Mouse (Mus musculus) lung, postnatal 36 days (tissue): Measurements from ENCODE around the gene Gm37240.
"Not testable (repeated sequence)": the region's sequence is repeated elsewhere in the genome, so short reads cannot be mapped to it uniquely, and the experiment has no call there.

ENCODE experiments used
- DNase-seq: peaks from one replicate; pipeline ENCODE4 v3.0.0; 2022; ENCODE audit warnings: mixed read lengths

Gm37240 gene

GRCm38 (mm10) chr3:85887239-85887827, at the start of gene Gm37240, which contains the start of gene Glt28d2:
Gm37240 (minus strand) TSS chr3:85887518.
Glt28d2 (minus strand) TSS chr3:85887516.
- DNase-seq, result peak; percentile 93

- DNase-seq, result no peak
Measured at GRCm38 (mm10) chr3:85933586-85933985, 46.3 kb upstream of the Gm37240 start.

GRCm38 (mm10) chr3:85931859-85932258, 44.5 kb upstream of the Gm37240 start:
- DNase-seq, result no peak

- DNase-seq, result no peak
Measured at GRCm38 (mm10) chr3:85930671-85931255, 43.4 kb upstream of the Gm37240 start.

- peak; percentile 28 for DNase-seq
Measured at GRCm38 (mm10) chr3:85929711-85930110, 42.4 kb upstream of the Gm37240 start.

- no peak for DNase-seq
Measured at GRCm38 (mm10) chr3:85928140-85928611, 40.9 kb upstream of the Gm37240 start.

GRCm38 (mm10) chr3:85927296-85927695, 40.0 kb upstream of the Gm37240 start:
- no peak for DNase-seq

- DNase-seq, result peak; percentile 89
Measured at GRCm38 (mm10) chr3:85923954-85924945, 36.9 kb upstream of the Gm37240 start.

- no peak for DNase-seq
Measured at GRCm38 (mm10) chr3:85923343-85923742, 36.0 kb upstream of the Gm37240 start.

GRCm38 (mm10) chr3:85922331-85922730, 35.0 kb upstream of the Gm37240 start:
- peak; percentile 80 for DNase-seq

GRCm38 (mm10) chr3:85920671-85921070, 33.4 kb upstream of the Gm37240 start:
- not testable (repeated sequence) for DNase-seq

GRCm38 (mm10) chr3:85917600-85917999, 30.3 kb upstream of the Gm37240 start:
- DNase-seq, result peak; percentile 56

GRCm38 (mm10) chr3:85914806-85915205, 27.5 kb upstream of the Gm37240 start:
- DNase-seq, result no peak

- no peak for DNase-seq
Measured at GRCm38 (mm10) chr3:85907136-85907535, 19.8 kb upstream of the Gm37240 start.

- DNase-seq, result no peak
Measured at GRCm38 (mm10) chr3:85904371-85904770, 17.1 kb upstream of the Gm37240 start.

GRCm38 (mm10) chr3:85895020-85895419, 7.7 kb upstream of the Gm37240 start:
- DNase-seq, result no peak

- DNase-seq, result peak; percentile 21
Measured at GRCm38 (mm10) chr3:85891571-85891970, 4.3 kb upstream of the Gm37240 start.

- DNase-seq, result peak; percentile 84
Measured at GRCm38 (mm10) chr3:85888221-85888671, 928 bp upstream of the Gm37240 start.

GRCm38 (mm10) chr3:85886636-85887238, 581 bp downstream of the Gm37240 start:
- peak; percentile 40 for DNase-seq

- DNase-seq, result no peak
Measured at GRCm38 (mm10) chr3:85885906-85886305, 1.4 kb downstream of the Gm37240 start.

GRCm38 (mm10) chr3:85880687-85881086, 6.6 kb downstream of the Gm37240 start:
- DNase-seq, result peak; percentile 80

- no peak for DNase-seq
Measured at GRCm38 (mm10) chr3:85880068-85880467, 7.2 kb downstream of the Gm37240 start.

- DNase-seq, result peak; percentile 50
Measured at GRCm38 (mm10) chr3:85878911-85879310, 8.4 kb downstream of the Gm37240 start.
